Mouse (Mus musculus): ENCODE data around the gene Polr3c. TPM values are rescaled to one million over a fixed set of nuclear protein-coding genes. Genes with fewer than 3 reads are reported as not detected.
"Not testable (repeated sequence)": the region's sequence is repeated elsewhere in the genome, so short reads cannot be mapped to it uniquely, and the experiment has no call there.

Gene Polr3c
- 30.1 and 30.9 TPM in 2 replicates for polyA plus RNA-seq (2016; fragmentation: Nextera tagmentation; extraction: Ambion mirVana)

DNA sequence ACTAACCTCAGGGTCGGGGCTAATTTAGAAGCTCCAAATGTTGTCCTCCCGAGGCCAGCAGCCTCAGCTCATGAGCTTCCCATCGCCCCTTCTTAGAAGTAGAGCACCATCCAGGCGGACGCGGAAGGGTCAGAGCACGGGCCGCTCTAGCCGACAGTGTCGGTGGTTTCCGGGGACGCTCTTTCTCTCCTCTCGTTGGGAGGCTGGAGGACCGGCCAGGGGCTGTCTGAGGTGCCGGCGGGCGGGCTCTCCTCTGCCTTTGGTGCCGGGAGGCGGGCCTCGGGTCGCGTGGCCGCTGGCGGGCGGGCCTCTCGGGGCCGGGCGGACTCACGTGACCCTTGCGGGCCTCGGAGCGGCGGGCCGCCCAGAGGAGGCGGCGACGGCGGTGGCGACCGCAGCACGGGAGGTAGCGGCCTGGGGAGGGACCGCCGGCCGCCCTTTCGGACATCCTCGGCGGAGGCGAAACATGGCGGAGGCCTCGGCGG lies at the start of gene Polr3c, which contains the start of gene Rnf115:
Gene Polr3c (minus strand): TSS at position 286 of the 485 bp plus-strand sequence.
Gene Rnf115 (plus strand): TSS at position 322 of the 485 bp plus-strand sequence.
- peak; percentile 99 for ATAC-seq

DNA sequence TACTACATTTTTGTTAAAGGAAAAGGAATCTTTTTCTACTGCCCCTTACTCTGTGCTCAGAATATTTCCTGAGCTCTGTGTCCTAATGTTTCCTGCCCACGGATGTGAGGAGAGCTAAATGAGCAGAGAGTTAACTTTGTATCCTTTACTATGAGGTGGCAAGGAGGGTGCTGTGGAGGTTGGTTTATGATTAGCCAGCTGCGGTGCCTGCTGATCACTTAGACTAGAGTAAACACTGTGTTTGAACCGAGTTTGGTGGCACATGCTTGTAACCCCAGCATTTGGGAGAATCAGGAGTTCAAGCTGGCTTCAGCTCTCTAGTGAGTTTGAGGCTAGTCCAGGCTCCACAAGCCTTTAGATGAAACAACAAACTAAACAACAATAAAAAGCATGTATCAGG lies 49.7 kb upstream of the Polr3c start:
- Histone ChIP-seq H3K27ac (peak overlapping the region; percentile 25; the same call in 1 of the 2 replicates), H3K4me3 (no peak overlapping the region), H3K4me2 (no peak overlapping the region), H3K9ac (no peak overlapping the region), H3K27me3 (replicated peaks) (no peaks in the 10 kb centered on the region), H3K4me1 (peaks cover 15% of the 10 kb centered on the region), H3K36me3 (peaks cover 8% of the 10 kb centered on the region), H3K9me3 (replicated peaks) (no peaks in the 10 kb centered on the region)
- 0 out of 2 replicates have a peak, but pooled peaks have one; percentile 59 for ATAC-seq
- WGBS (ENCODE audit: insufficient replicate concordance), result 65% methylated on average over 3 of the region's 3 CpGs

More for the DNA sequence above, at the start of gene Polr3c, which contains the start of gene Rnf115:
- peak within 1 kb of the TSS; percentile 86 for H3K9ac ChIP-seq
- H3K27ac ChIP-seq, result peak within 1 kb of the TSS; percentile 87
- peak within 1 kb of the TSS; percentile 87 for H3K4me2 ChIP-seq
- peaks cover 55% of the 10 kb centered on the region for H3K4me1 ChIP-seq
- H3K36me3 ChIP-seq, result peaks cover 29% of the 10 kb centered on the region
- H3K27me3 ChIP-seq (replicated peaks), result no peaks in the 10 kb centered on the region
- peak within 1 kb of the TSS; percentile 92 for H3K4me3 ChIP-seq
- 1% methylated on average over 52 of the region's 52 CpGs for WGBS (ENCODE audit: insufficient replicate concordance)
- H3K9me3 ChIP-seq (replicated peaks), result no peaks in the 10 kb centered on the region

DNA sequence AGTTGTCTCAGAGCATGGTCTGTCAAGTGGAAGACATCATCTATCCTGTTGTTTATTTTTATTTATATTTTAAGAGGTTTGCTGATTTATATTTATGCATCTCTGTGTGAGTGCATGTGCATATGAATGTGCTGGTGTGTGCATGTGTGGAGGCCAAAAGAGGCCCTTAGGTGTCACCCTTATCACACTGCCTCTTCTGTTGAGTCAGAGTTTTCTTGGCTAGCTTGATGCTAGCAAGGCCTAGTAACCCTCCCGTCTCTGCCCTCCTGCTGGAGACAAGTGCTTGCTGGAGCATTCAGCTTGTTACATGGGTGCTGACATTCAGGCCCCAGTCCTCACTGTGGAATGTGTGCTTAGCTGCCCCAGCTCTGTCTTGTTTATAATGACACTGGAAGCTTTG lies 45.5 kb upstream of the Polr3c start:
- Histone ChIP-seq H3K4me2 (no peak overlapping the region), H3K27me3 (replicated peaks) (no peaks in the 10 kb centered on the region), H3K4me1 (peaks cover 15% of the 10 kb centered on the region), H3K9me3 (replicated peaks) (no peaks in the 10 kb centered on the region), H3K36me3 (peaks cover 10% of the 10 kb centered on the region), H3K9ac (no peak overlapping the region), H3K4me3 (no peak overlapping the region), H3K27ac (no peak overlapping the region)
- whole genome bisulfite sequencing (ENCODE audit: insufficient replicate concordance), result 16% methylated on average over 1 of the region's 1 CpGs
- peak; percentile 54; the same call in 1 of the 2 replicates for ATAC-seq

DNA sequence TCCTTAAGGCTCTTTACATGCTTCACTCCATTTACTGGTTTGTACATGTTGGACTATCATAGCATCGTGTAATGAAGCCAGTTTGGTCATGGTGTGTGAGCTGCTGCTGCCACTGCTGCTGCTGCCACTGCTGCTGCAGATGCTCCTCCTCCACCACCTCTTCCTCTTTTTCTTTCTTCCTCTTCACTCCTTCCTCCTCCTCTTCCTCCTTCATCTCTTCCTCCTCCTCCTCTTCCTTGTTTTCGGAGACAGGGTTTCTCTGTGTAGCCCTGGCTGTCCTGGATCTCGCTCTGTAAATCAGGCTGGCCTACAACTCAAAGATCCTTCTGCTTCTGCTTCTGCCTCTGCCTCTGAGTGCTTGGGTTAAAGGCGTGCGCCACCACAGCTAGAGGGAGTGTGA lies 42.5 kb upstream of the Polr3c start:
- Histone ChIP-seq H3K9me3 (replicated peaks) (no peaks in the 10 kb centered on the region), H3K4me1 (peaks cover 15% of the 10 kb centered on the region), H3K27me3 (replicated peaks) (no peaks in the 10 kb centered on the region), H3K36me3 (peaks cover 8% of the 10 kb centered on the region), H3K4me3 (no peak overlapping the region), H3K4me2 (no peak overlapping the region), H3K9ac (no peak overlapping the region), H3K27ac (no peak overlapping the region)
- no peak for ATAC-seq
- WGBS (ENCODE audit: insufficient replicate concordance), result 56% methylated on average over 5 of the region's 5 CpGs

DNA sequence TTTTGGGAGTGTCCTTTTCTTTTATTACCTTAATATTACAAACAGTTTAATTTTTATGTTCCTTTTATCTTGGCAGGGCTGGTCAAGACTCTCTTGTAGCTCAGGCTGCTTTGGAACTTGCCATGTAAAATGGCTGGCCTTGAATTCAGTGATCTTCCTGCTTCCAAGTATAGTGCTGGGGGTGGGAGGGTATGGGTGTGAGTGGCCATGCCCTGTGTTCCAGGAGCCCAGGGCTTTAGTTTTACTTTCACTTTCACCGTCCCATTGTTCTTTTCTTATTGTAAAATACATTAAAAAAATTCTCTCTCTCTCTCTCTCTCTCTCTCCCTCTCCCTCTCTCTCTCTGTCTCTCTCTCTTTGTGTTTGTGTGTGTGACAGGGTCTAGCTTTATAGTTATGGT lies 37.1 kb upstream of the Polr3c start:
- no peaks in the 10 kb centered on the region for H3K27me3 ChIP-seq (replicated peaks)
- ATAC-seq, result no peak
- H3K9ac ChIP-seq, result no peak overlapping the region
- H3K36me3 ChIP-seq, result peaks cover 12% of the 10 kb centered on the region
- no peaks in the 10 kb centered on the region for H3K9me3 ChIP-seq (replicated peaks)
- peaks cover 12% of the 10 kb centered on the region for H3K4me1 ChIP-seq
- no peak overlapping the region for H3K4me3 ChIP-seq
- 71% methylated on average over 1 of the region's 1 CpGs for WGBS (ENCODE audit: insufficient replicate concordance)
- H3K27ac ChIP-seq, result no peak overlapping the region
- peak overlapping the region; percentile 38 for H3K4me2 ChIP-seq

DNA sequence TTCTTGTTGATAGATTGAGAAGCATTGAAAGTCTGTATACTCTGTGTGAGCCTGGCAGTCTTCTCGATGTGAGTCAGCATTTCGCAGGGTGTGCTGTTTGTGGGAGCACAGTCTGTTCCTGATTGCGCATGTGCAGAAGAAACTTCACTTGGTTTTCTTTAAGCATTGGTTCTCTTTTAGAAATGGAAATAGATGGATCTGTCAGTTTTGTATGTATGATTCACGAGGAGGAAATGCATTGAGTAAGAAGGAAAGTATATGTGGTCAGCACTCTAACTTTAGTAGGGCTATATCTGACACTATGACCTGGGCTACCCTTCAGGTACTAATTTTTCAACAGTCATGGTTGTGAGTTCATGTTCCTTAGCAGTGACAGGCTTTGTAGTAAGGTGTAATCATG lies 32.3 kb upstream of the Polr3c start:
- Histone ChIP-seq H3K4me2 (no peak overlapping the region), H3K4me1 (peaks cover 11% of the 10 kb centered on the region), H3K27me3 (replicated peaks) (no peaks in the 10 kb centered on the region), H3K36me3 (peaks cover 5% of the 10 kb centered on the region), H3K27ac (no peak overlapping the region), H3K4me3 (no peak overlapping the region), H3K9me3 (replicated peaks) (no peaks in the 10 kb centered on the region), H3K9ac (no peak overlapping the region)
- ATAC-seq, result no peak
- WGBS (ENCODE audit: insufficient replicate concordance), result 66% methylated on average over 4 of the region's 4 CpGs

DNA sequence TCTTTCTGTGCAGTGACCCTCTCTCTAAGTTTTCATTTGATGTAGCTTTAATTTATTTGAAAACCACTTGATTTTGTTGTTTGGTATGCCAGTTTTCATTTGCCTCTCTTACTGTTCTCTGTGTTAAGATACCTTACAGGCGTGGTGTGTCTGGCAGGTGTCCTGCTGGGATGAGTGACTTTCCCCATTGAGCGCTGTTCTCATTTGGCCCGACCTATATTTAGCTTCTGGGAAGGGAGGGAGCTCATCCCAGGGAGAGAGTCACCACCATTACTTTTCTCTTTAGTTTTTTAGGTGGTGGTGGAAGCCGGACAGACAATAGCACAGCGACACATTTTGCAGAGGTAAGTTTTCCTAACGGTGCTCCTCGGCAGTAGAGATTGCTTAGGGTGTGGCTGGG lies 30.3 kb upstream of the Polr3c start:
- H3K4me2 ChIP-seq, result no peak overlapping the region
- H3K4me3 ChIP-seq, result no peak overlapping the region
- no peak overlapping the region for H3K9ac ChIP-seq
- no peaks in the 10 kb centered on the region for H3K9me3 ChIP-seq (replicated peaks)
- H3K27ac ChIP-seq, result no peak overlapping the region
- no peak for ATAC-seq
- no peaks in the 10 kb centered on the region for H3K27me3 ChIP-seq (replicated peaks)
- H3K36me3 ChIP-seq, result no peaks in the 10 kb centered on the region; the same call in 1 of the 2 replicates
- 65% methylated on average over 7 of the region's 7 CpGs for WGBS (ENCODE audit: insufficient replicate concordance)
- H3K4me1 ChIP-seq, result peaks cover 4% of the 10 kb centered on the region; the same call in 1 of the 2 replicates

DNA sequence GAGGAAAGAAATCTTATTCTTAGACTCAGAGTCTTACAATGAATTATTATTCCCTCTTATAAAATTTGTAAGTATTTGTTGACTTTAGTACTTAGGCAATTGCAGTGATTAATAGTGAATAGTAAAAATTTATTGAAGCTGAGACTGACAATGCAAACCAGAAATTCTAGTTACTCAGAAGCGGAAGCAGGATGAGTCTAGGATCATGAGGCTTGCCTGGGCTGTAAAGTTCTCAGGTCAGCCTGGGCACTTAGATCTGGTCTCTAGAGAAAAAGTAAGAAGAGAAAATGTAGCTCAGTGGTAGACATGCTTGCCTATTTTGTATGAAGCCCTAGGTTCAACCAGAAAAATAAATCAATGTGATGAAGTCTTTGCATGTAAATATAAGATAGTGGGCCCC lies 28.5 kb upstream of the Polr3c start:
- Histone ChIP-seq H3K27me3 (replicated peaks) (no peaks in the 10 kb centered on the region), H3K9me3 (replicated peaks) (no peaks in the 10 kb centered on the region), H3K36me3 (no peaks in the 10 kb centered on the region), H3K4me1 (no peaks in the 10 kb centered on the region), H3K9ac (no peak overlapping the region), H3K27ac (no peak overlapping the region), H3K4me2 (no peak overlapping the region), H3K4me3 (no peak overlapping the region)
- no peak for ATAC-seq
- WGBS (ENCODE audit: insufficient replicate concordance), result 88% methylated on average over 1 of the region's 1 CpGs

DNA sequence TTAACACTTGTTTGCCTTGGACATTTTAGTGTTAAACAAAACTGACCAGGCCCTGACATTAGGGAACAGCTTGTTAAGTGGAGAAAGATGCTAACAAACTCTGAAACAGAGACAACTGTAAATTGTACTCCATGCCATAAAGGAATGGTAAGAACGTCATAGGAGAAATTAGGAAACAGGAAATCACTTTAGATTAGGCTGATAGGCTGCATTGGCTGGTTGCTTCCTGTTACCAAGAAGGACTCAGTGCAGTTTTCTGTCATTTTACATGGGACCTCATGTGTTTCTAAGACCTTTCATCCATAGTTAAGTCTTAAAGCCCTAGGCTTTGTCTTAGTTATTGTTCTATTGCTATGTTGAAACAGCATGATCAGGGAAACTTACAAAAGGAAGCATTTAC lies 19.4 kb upstream of the Polr3c start:
- Histone ChIP-seq H3K4me2 (no peak overlapping the region), H3K4me1 (peaks cover 7% of the 10 kb centered on the region), H3K4me3 (no peak overlapping the region), H3K36me3 (no peaks in the 10 kb centered on the region), H3K9me3 (replicated peaks) (no peaks in the 10 kb centered on the region), H3K27me3 (replicated peaks) (no peaks in the 10 kb centered on the region), H3K27ac (no peak overlapping the region), H3K9ac (no peak overlapping the region)
- no peak for ATAC-seq
- whole genome bisulfite sequencing (ENCODE audit: insufficient replicate concordance), result 26% methylated on average over 1 of the region's 1 CpGs

DNA sequence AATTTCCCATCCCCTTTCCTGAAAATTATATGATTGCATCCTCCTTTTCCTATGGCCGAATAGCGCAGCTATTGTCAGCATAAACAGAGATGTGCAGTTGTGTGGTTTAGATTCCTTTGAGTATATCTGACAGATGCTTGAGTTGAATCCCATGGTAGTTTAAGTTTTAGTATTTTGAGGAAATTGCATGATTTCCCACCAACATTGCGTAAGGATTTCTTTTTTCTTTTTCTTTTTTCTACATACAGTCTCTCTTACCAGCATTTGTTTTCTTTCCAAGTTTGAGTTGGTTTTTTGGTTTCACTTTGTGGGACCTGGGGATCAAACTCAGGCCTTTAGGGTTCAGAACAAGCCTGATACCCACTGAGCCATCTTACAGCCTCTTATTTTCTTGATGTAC lies 16.9 kb upstream of the Polr3c start:
- Histone ChIP-seq H3K4me2 (no peak overlapping the region), H3K27me3 (replicated peaks) (no peaks in the 10 kb centered on the region), H3K36me3 (no peaks in the 10 kb centered on the region), H3K4me3 (no peak overlapping the region), H3K4me1 (peaks cover 7% of the 10 kb centered on the region), H3K9ac (no peak overlapping the region), H3K27ac (no peak overlapping the region), H3K9me3 (replicated peaks) (no peaks in the 10 kb centered on the region)
- WGBS (ENCODE audit: insufficient replicate concordance), result 80% methylated on average over 3 of the region's 3 CpGs
- ATAC-seq, result no peak

DNA sequence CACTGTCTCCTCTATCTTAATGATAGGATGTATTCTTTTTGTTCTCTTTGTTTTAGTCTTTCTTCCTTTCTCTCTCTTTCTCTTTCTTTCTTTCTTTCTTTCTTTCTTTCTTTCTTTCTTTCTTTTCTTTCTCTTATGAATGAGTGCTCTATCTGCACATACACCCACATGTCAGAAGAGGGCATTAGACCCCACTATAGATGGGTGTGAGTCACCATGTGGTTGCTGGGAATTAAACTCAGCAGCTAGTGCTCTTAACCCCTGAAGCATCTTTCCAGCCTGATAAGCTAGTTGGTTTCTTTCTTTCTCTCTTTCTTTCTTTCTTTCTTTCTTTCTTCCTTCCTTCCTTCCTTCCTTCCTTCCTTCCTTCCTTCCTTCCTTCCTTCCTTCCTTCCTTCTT lies 12.9 kb upstream of the Polr3c start:
- not testable (repeated sequence) for ATAC-seq, H3K4me2 ChIP-seq

DNA sequence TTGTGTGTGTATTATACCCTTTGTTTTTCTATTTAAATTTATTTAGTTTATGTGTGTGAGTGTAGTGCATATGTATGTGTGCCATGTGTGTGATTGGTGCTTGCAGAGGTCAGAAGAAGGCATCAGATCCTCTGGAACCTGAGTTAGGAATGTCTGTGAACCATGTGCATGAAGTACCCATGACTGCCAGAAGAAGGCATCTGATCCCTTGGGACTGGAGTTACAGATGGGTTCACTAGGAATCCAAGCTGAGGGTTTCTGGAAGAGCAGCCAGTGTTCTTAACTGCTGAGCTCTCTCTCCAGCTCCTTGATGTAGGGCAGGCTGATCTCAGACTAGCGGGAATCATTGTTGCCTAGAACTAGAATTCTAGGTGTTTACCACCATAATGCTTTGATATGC lies 10.6 kb upstream of the Polr3c start:
- H3K27ac ChIP-seq, result no peak overlapping the region
- no peak overlapping the region for H3K9ac ChIP-seq
- H3K27me3 ChIP-seq (replicated peaks), result no peaks in the 10 kb centered on the region
- no peaks in the 10 kb centered on the region for H3K36me3 ChIP-seq
- peaks cover 28% of the 10 kb centered on the region for H3K4me1 ChIP-seq
- H3K4me2 ChIP-seq, result no peak overlapping the region
- no peak overlapping the region for H3K4me3 ChIP-seq
- WGBS (ENCODE audit: insufficient replicate concordance), result 75% methylated on average over 1 of the region's 1 CpGs
- ATAC-seq, result no peak
- no peaks in the 10 kb centered on the region for H3K9me3 ChIP-seq (replicated peaks)

More for the DNA sequence above, 12.9 kb upstream of the Polr3c start:
- not testable (repeated sequence) for H3K9ac ChIP-seq; H3K27ac ChIP-seq; H3K36me3 ChIP-seq; H3K4me3 ChIP-seq; H3K9me3 ChIP-seq (replicated peaks); H3K27me3 ChIP-seq (replicated peaks)
- peaks cover 17% of the 10 kb centered on the region; the same call in 1 of the 2 replicates for H3K4me1 ChIP-seq
